Mouse (Mus musculus): ENCODE data around the gene Mfsd6.

- TF ChIP-seq CTCF (IDR thresholded peaks at IDR 0.05; ENCODE audit: extremely low read depth, insufficient read depth, insufficient read length, insufficient replicate concordance) (no peak), POLR2A (IDR thresholded peaks at IDR 0.05; ENCODE audit: low read depth, low read length) (no peak)
Observed at GRCm38 (mm10) chr1:52753828-52754227, 26.6 kb upstream of the Mfsd6 start.
